In genomic region chr6:122614047-122614446, GRCm38 (mm10) we compare ENCODE assay signal across 13 mouse cellular contexts. TPM values are rescaled to one million over a fixed set of nuclear protein-coding genes. Genes with fewer than 3 reads are reported as not detected.
DNase-seq lines count a peak whose midpoint lies in the region; ATAC-seq lines count a peak whose summit lies in the region.
"Had no signal": no experiment of that assay in that cellular context is flagged by ENCODE, and none has a peak within 500 bp of the region (broad histone marks: within the 10 kb centered on the region; RNA-seq: fewer than 3 reads in every experiment).

No protein-coding gene starts in this region.

- no peak for ATAC-seq in liver, embryonic 13.5 days (ENCODE audit: low read depth)
- ATAC-seq in neutrophil, adult 5-6 weeks (ENCODE audit: extremely low read depth, insufficient number of reproducible peaks, low FRiP score, poor library complexity, severe bottlenecking), result peak; percentile 80; the same call in 1 of the 2 replicates

- H3K9me3 ChIP-seq in liver, embryonic 13.5 days (replicated peaks), result no peaks in the 10 kb centered on the region
- H3K9me3 ChIP-seq: embryonic facial prominence, embryonic 12.5 days; kidney, embryonic 15.5 days; limb, embryonic 12.5 days had no signal

- no peak overlapping the region for H3K4me2 ChIP-seq in liver, embryonic 13.5 days
- H3K4me2 ChIP-seq: embryonic facial prominence, embryonic 12.5 days; kidney, embryonic 15.5 days; limb, embryonic 12.5 days had no signal

- no peaks in the 10 kb centered on the region for H3K27me3 ChIP-seq in liver, embryonic 13.5 days
- H3K27me3 ChIP-seq: embryonic facial prominence, embryonic 12.5 days; kidney, embryonic 15.5 days; limb, embryonic 12.5 days had no signal

- no peak overlapping the region for H3K9ac ChIP-seq in liver, embryonic 13.5 days
- H3K9ac ChIP-seq: embryonic facial prominence, embryonic 12.5 days; kidney, embryonic 15.5 days; limb, embryonic 12.5 days had no signal

- 37% methylated on average over 2 of the region's 2 CpGs for WGBS in liver, embryonic 13.5 days (ENCODE audit: insufficient replicate concordance)

- H3K27ac ChIP-seq in liver, embryonic 13.5 days, result no peak overlapping the region
- H3K27ac ChIP-seq: embryonic facial prominence, embryonic 12.5 days; kidney, embryonic 15.5 days; limb, embryonic 12.5 days had no signal

- H3K4me3 ChIP-seq in liver, embryonic 13.5 days (replicated peaks), result no peak overlapping the region
- H3K4me3 ChIP-seq: embryonic facial prominence, embryonic 12.5 days; kidney, embryonic 15.5 days; limb, embryonic 12.5 days had no signal

- DNase-seq in adrenal gland, postnatal 10 days, result peak; percentile 32
- no peak for DNase-seq in adrenal gland, postnatal 25 days
- DNase-seq in liver, embryonic 13.5 days, result peak; percentile 21
- DNase-seq in liver (no peak), ZHBTc4 (ENCODE audit: low read depth, low spot score) (peak; percentile 83)
- DNase-seq in heart, adult 11 months, result no peak
- no peak for DNase-seq in cerebellum, postnatal 25 days

- peaks cover 10% of the 10 kb centered on the region for H3K4me1 ChIP-seq in liver, embryonic 13.5 days (replicated peaks)
- H3K4me1 ChIP-seq: embryonic facial prominence, embryonic 12.5 days; kidney, embryonic 15.5 days; limb, embryonic 12.5 days had no signal

- no peaks in the 10 kb centered on the region for H3K36me3 ChIP-seq in liver, embryonic 13.5 days
- H3K36me3 ChIP-seq: embryonic facial prominence, embryonic 12.5 days; kidney, embryonic 15.5 days; limb, embryonic 12.5 days had no signal

RNA-seq across cellular contexts. Expression of gene Gdf3, which starts 4.2 kb away (rescaled TPM):
- total RNA-seq in adrenal gland, postnatal 10 days (2021), result not detected
- not detected in 2 replicates for total RNA-seq in adrenal gland, postnatal 25 days (2021)
- polyA plus RNA-seq in liver, embryonic 13.5 days (2015; fragmentation: Nextera tagmentation; extraction: Ambion mirVana), result 5.4 and 5.6 TPM in 2 replicates
- 0.23 and 0.25 TPM in 2 replicates for total RNA-seq in neutrophil, adult 5-6 weeks (2017)
- polyA plus RNA-seq: C2C12; embryonic facial prominence, embryonic 12.5 days; kidney, embryonic 15.5 days; limb, embryonic 12.5 days had no signal

RNA-seq across cellular contexts. Expression of gene Apobec1, which starts 11.8 kb away (rescaled TPM):
- total RNA-seq in adrenal gland, postnatal 10 days (2021), result 10 to 100 TPM; 10.5 to 11.2 TPM
- total RNA-seq in adrenal gland, postnatal 25 days (2021), result 6.1 and 8.7 TPM in 2 replicates
- 2.8 and 3.8 TPM in 2 replicates for polyA plus RNA-seq in liver, embryonic 13.5 days (2015; fragmentation: Nextera tagmentation; extraction: Ambion mirVana)
- total RNA-seq in neutrophil, adult 5-6 weeks (2017), result 115 and 128 TPM in 2 replicates

RNA-seq across cellular contexts. Expression of gene Dppa3, which starts 12.2 kb away (rescaled TPM):
- total RNA-seq in adrenal gland, postnatal 10 days (2021), result not detected
- not detected in 2 replicates for total RNA-seq in adrenal gland, postnatal 25 days (2021)
- polyA plus RNA-seq in liver, embryonic 13.5 days (2015; fragmentation: Nextera tagmentation; extraction: Ambion mirVana), result not detected in 2 replicates
- not detected in 2 replicates for total RNA-seq in neutrophil, adult 5-6 weeks (2017)
- polyA plus RNA-seq: C2C12; embryonic facial prominence, embryonic 12.5 days; gonadal fat pad, adult 2 months; kidney, embryonic 15.5 days; limb, embryonic 12.5 days had no signal

Comparison
In these comparisons a context has a peak if more than half of its experiments do, and no peak if none do; other contexts are left out.
1. DNase-seq: peak in adrenal gland, postnatal 10 days (single experiment), liver, embryonic 13.5 days (single experiment) and ZHBTc4 (single experiment); none in adrenal gland, postnatal 25 days (single experiment), liver (single experiment), heart, adult 11 months (single experiment) and cerebellum, postnatal 25 days (0 of 2).